Mouse (Mus musculus) c-Kit-positive CD71-positive TER-119-negative erythroid progenitor cells, embryonic 14.5 days (primary cell): Measurements from ENCODE around the gene Igfbp2.

ENCODE experiments used
- DNase-seq: peaks from one replicate; pipeline ENCODE4 v3.0.0-alpha.2; 2013; ENCODE audit warnings: low read depth

The Igfbp2 gene

DNA sequence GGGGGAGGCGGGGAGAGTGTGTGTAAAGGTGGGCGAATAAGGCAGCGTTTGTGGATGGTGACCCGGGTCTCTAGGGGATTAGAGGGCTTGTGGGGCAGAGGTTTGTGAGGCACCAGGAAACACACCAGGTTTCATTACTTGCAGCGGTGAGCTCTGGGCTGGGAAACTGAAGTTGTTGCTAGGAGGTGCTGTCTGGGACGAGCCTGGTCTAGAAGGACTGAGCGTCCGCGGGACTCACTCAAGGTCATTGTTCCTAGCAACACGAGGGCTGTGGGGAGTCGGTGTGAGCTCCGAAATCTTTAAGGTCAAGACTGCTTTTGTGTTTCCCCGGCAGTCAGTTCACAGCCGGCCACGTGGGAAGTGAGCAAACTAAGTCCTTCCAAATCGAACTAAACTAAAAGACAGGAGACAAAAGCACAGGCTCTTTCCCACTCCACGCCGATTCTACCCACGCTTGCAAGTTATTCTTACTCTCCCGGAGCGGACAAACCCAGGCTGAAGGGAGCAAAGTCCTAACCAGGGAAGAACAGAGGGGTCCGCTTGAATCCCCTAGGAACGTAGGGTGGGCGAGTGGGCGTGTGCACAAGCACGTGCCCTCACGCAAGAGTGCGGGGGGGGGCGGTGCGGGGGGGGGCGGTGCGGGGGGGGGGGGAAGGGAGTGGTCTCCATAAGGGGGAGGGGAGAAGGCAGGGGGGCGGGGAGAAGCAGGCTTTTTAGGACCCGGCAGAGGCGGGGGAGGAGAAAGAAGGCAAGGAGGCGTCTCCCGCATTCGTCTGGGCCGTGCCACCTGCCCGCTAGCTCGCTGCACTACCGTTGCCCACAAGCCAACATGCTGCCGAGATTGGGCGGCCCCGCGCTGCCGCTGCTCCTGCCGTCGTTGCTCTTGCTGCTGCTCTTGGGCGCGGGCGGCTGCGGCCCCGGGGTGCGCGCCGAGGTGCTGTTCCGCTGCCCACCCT, at the start of gene Igfbp2:
Gene Igfbp2, plus strand, starts transcription at position 753 of the 956 bp plus-strand sequence.
- no peak for DNase-seq

DNA sequence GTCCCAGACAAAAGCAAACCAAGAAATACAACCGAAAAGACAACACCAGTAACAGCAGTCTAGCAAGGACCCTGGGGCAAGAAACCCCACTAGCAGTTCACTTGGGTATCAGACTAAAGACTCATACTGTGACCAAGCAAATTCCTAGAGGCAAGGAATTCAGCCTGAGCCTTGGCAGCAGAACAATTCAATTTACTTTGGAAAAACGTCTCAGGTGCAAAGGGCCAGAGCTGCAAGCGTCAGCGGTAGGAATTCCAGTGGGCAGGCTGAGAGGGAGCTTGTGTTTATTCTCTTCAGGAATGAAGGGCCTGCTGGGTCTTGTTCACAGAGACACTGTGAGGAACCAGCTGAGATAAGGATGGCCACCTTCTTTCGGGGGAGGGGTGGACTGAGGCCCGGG, 45.5 kb upstream of the Igfbp2 start:
- DNase-seq: no peak

GRCm38 (mm10) chr1:72780720-72781119, 43.6 kb upstream of the Igfbp2 start:
- no peak for DNase-seq

GRCm38 (mm10) chr1:72783341-72783740, 41.0 kb upstream of the Igfbp2 start:
- DNase-seq: no peak

DNA sequence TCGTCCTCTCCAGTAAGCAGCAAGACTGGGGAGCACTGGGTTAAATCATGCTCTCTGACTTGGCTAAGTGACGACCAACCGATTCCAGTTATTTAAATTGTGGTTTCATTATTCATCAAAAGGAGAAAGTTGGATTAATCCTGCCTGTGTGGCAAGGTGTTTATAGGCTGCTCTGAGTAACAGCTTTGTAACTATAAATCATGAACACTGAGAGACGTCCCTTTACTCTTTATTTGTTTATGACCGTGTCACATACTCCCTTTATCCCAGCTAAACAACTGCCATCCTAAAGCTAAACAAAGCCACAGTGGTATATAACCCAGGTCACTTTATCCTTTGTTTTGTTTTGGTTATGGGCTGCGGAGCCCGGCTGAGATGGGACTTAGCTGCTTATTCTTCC, 40.3 kb upstream of the Igfbp2 start:
- DNase-seq: no peak

GRCm38 (mm10) chr1:72790670-72791069, 33.6 kb upstream of the Igfbp2 start:
- DNase-seq: no peak

DNA sequence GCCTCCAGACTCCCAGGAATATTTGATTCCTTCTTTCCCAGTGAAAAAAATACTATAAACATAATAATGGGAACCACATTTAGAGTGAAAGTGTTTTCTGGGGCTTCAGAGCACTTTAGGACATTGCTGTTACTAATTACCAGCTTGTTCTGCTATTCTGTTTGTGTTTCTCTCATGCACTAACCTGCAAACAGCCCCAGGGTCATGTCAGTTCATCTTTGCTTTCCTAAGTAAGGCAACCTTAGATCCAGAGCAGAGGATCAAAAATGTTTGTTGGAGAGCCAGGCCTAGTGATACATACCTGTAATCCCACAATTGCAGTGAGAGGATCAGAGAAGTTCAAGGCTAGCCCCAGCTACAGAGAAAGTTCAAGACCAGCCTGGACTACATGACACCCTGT, 32.6 kb upstream of the Igfbp2 start:
- DNase-seq: no peak

DNA sequence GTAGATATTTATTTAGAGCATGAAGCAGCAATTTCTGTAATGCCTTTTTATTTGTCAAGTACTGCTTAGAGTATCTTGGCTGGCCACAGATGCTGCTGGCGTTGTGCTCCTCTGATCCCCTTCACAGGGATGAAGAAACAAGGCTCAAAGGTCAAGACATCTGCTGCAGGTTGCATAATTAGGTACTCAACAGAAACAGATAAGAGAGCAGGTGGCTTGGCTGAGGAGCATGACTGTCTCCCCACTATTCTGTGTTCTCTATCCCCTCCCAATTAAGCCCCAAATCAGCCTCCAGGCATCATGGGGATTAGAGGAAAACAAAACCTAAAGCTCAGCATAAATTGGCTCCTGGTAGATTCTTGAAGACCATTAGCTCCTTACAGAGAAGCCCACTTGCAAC, 32.0 kb upstream of the Igfbp2 start:
- DNase-seq: no peak

DNA sequence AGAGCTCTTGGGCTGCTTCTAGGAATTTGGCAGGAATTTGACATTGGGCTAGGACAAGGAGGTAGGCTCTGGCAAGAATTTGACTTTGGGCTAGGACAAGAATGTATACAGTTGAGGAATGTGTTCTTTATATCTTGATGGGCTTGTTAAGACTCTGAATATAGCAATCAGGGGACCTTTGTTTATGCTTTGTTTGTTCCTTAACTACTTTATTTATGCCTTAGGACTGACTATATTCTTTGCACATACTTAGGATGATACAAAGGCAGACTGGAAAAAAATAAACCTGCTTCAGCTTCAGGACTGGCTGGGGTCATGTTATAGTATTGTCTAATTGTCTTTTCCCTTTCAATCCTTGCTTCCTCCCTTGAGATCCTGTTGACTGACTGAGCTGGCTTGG, 31.1 kb upstream of the Igfbp2 start:
- DNase-seq: no peak

GRCm38 (mm10) chr1:72796128-72796527, 28.2 kb upstream of the Igfbp2 start:
- DNase-seq: no peak

DNA sequence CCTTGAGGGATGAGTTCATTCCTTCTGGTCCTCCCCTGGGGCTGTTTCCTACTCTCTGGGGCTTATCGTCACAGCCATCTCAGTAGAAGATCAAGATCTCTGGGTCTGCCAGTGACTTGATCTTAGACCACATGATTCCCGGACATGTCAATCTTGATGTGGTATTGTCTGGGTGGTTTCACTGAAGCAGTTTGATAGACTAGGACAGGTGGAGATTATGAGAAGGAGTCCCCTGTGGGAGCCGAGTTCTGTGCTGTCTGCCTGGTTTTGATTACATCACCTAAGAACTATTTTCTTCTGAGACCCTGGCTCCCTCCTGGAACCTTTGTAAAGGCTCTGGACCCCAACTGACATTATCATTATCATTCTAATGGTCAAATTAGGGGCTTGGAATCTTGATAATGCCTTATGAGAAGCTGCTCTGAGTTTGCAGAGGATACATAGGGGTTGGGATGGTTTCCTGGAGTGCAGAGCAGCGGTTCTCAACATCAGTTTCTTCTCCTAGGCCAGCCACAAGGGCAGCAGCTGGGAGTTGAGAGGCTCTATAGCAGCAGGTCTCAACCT, 27.1 kb upstream of the Igfbp2 start:
- no peak for DNase-seq

DNA sequence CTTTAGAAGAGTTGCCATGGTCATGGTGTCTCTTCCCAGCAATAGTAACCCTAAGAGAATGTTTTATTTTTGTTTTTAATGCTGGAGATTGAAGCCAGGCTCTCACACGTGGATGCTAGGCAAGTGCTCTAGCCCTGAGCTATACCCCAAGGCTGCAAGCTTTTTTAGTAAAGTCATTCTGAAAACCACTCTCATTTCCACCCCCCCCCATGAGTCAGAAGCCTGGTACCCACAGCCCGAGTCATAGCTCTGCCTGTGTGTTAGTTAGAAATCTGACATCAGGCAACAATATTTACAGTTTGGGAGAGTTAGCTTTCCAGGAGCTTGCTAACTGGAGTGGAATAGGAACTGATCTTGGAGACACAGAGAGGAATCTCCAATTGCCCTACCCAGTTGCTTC, 25.9 kb upstream of the Igfbp2 start:
- no peak for DNase-seq

- no peak for DNase-seq
These were observed 20.3 kb upstream of the Igfbp2 start for GRCm38 (mm10) chr1:72804031-72804430.

DNA sequence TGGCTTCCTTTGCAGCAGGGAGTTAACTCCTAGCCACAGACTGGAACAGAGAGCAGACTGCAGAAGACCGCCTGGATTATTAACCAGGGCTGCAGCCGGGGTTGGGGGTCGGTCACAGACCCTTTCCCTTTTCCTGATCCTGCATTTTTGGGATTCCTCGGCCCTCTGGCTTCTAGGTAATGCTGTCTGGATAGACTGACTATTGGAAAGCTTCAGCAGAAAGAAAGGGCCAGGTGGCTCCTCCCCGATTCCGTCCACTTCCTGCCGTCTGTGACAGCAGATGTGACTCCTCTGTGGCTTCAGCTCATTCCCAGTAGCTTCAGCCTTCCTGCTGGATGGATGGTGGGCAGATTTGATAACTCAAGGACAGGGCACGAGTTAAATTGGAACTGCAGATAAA, 19.3 kb upstream of the Igfbp2 start:
- DNase-seq: no peak

- DNase-seq: no peak
These were observed 18.7 kb upstream of the Igfbp2 start for GRCm38 (mm10) chr1:72805476-72806043.

- DNase-seq: no peak
These were observed 18.2 kb upstream of the Igfbp2 start for GRCm38 (mm10) chr1:72806044-72806584.

- no peak for DNase-seq
These were observed 15.0 kb upstream of the Igfbp2 start for GRCm38 (mm10) chr1:72809304-72809703.

GRCm38 (mm10) chr1:72809951-72810675, 14.2 kb upstream of the Igfbp2 start:
- DNase-seq: no peak

DNA sequence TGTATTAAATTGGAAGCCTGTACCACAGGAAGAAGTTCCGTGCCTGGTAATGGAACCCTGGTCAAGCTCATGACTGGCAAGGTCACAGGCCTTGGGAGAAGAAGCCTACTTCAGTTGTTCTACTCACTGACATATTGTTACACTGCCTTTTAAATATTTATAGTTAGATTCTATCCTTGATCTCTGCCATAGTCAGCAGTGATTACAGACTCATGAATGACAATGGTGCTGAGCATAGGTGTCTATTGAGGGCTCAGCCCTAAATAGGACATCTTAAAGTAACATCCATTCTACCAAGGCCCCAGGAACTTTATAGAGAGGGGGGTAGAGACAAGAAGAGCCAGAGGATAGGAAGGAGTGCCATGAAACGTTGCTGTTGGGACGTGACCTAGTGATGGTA, 13.2 kb upstream of the Igfbp2 start:
- no peak for DNase-seq

DNA sequence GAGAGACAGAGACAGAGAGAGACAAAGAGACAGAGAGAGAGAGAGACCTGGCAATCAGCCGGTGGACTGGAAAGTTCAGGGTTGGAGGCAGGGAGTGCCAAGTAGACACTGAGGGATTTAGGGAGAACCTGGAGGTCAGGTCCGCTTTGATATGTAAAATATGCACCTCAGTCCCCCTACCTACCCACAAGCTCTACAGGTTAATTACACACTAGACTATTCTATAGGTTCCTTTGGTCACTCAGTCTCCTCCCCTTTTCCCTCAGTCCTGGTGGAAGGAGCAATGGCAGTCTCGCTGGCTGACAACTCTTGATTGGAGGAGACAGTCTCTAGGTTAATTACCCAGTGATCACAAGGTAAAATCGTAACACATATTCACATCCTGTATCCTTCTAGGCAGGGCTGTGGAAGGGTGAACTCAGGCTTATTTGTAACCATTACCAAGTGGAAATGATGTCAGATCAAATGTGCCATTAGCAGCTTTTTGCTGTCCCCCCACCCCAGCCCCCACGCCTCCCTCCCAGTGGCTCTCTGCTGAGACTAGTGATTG, 11.1 kb upstream of the Igfbp2 start:
- no peak for DNase-seq

DNA sequence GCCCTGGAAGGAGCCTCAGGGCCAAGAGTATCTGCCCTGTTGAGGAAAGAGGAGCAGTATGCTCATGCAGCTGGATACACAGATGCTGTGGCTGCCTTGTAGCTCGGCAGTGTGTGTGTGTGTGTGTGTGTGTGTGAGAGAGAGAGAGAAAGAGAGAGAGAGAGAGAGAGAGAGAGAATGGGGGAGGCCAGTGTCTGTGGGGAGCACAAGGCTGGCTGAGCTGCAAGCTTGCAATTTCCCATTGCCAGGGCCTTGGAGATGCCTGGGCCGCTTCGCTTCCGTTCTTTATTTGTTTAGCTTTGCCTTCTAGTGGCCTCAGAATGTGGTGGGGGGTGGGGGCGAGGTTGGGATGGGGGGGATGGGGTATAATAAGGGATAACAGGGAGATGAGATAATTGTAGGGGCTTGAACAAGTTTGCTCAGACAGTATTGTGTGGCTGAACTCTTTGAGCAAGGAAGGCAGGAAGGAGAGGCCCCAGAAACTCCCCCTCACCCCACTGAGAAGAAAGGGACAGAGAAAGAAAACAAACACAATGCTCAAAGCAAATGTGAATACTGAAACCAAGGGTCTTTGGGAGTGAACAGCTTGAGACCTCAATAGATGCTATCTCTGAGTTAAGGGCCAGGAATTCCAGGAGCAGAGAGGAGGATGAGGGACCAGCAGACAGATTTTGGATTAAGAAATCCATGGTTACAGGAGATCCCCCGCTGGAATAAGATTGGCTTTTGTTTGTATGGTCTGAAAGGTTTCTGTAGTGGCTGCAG, 10.5 kb upstream of the Igfbp2 start:
- no peak for DNase-seq
